Mouse (Mus musculus): ENCODE data around the gene Pttg1ip. TPM values are rescaled to one million over a fixed set of nuclear protein-coding genes. Genes with fewer than 3 reads are reported as not detected.

Pttg1ip gene
- polyA plus RNA-seq, 2 experiments = 117 to 138 TPM

GRCm38 (mm10) chr10:77636234-77636922, 54.9 kb downstream of the Pttg1ip start:
- no peaks in the 10 kb centered on the region for H3K9me3 ChIP-seq (ENCODE audit: control insufficient read depth, low read length)
- TF ChIP-seq POLR2A (IDR thresholded peaks at IDR 0.05; ENCODE audit: borderline replicate concordance, extremely low read depth, insufficient read depth, insufficient read length) = no peak
- DNase-seq (ENCODE audit: low spot score) (no peak), ATAC-seq (ENCODE audit: low FRiP score, low read depth) (no peak)
- H3K4me2 ChIP-seq (replicated peaks; ENCODE audit: low read depth, low read length, severe bottlenecking) = no peak overlapping the region
- H3K27ac ChIP-seq (replicated peaks; ENCODE audit: low read depth, low read length) = no peak overlapping the region
- no peaks in the 10 kb centered on the region for H3K4me1 ChIP-seq (ENCODE audit: control insufficient read depth, insufficient read depth, low read length)
- 92% methylated on average over 7 of the region's 7 CpGs for WGBS
- peaks cover 75% of the 10 kb centered on the region for H3K36me3 ChIP-seq (ENCODE audit: control insufficient read depth, insufficient read depth, low read length)
- no peaks in the 10 kb centered on the region for H3K27me3 ChIP-seq (ENCODE audit: control insufficient read depth, insufficient read depth, low read length)
- no peak overlapping the region for H3K4me3 ChIP-seq (replicated peaks; ENCODE audit: low read length)
- no peak overlapping the region for H3K9ac ChIP-seq (ENCODE audit: low read depth, low read length, severe bottlenecking)

- no peak overlapping the region for H3K9ac ChIP-seq (ENCODE audit: low read depth, low read length, severe bottlenecking)
- 84% methylated on average over 6 of the region's 6 CpGs for WGBS
- H3K4me1 ChIP-seq (ENCODE audit: control insufficient read depth, insufficient read depth, low read length) = no peaks in the 10 kb centered on the region
- H3K27me3 ChIP-seq (ENCODE audit: control insufficient read depth, insufficient read depth, low read length) = no peaks in the 10 kb centered on the region
- H3K4me3 ChIP-seq (replicated peaks; ENCODE audit: low read length) = no peak overlapping the region
- peaks cover 75% of the 10 kb centered on the region for H3K36me3 ChIP-seq (ENCODE audit: control insufficient read depth, insufficient read depth, low read length)
- no peak overlapping the region for H3K27ac ChIP-seq (replicated peaks; ENCODE audit: low read depth, low read length)
- TF ChIP-seq POLR2A (IDR thresholded peaks at IDR 0.05; ENCODE audit: borderline replicate concordance, extremely low read depth, insufficient read depth, insufficient read length) = no peak
- H3K4me2 ChIP-seq (replicated peaks; ENCODE audit: low read depth, low read length, severe bottlenecking) = no peak overlapping the region
- ATAC-seq (ENCODE audit: low FRiP score, low read depth) (no peak), DNase-seq (ENCODE audit: low spot score) (no peak)
- H3K9me3 ChIP-seq (ENCODE audit: control insufficient read depth, low read length) = no peaks in the 10 kb centered on the region
Measured at GRCm38 (mm10) chr10:77638956-77639355, 57.4 kb downstream of the Pttg1ip start.

- H3K27me3 ChIP-seq (ENCODE audit: control insufficient read depth, insufficient read depth, low read length) = no peaks in the 10 kb centered on the region
- DNase-seq (ENCODE audit: low spot score) (no peak), ATAC-seq (ENCODE audit: low FRiP score, low read depth) (no peak)
- TF ChIP-seq POLR2A (IDR thresholded peaks at IDR 0.05; ENCODE audit: borderline replicate concordance, extremely low read depth, insufficient read depth, insufficient read length) = no peak
- H3K4me3 ChIP-seq (replicated peaks; ENCODE audit: low read length) = no peak overlapping the region
- H3K36me3 ChIP-seq (ENCODE audit: control insufficient read depth, insufficient read depth, low read length) = peaks cover 76% of the 10 kb centered on the region
- H3K4me2 ChIP-seq (replicated peaks; ENCODE audit: low read depth, low read length, severe bottlenecking) = no peak overlapping the region
- H3K9me3 ChIP-seq (ENCODE audit: control insufficient read depth, low read length) = no peaks in the 10 kb centered on the region
- WGBS = 84% methylated on average over 7 of the region's 7 CpGs
- no peak overlapping the region for H3K27ac ChIP-seq (replicated peaks; ENCODE audit: low read depth, low read length)
- H3K9ac ChIP-seq (ENCODE audit: low read depth, low read length, severe bottlenecking) = no peak overlapping the region
- no peaks in the 10 kb centered on the region for H3K4me1 ChIP-seq (ENCODE audit: control insufficient read depth, insufficient read depth, low read length)
Measured at GRCm38 (mm10) chr10:77643160-77643559, 61.6 kb downstream of the Pttg1ip start.

- no peak overlapping the region for H3K4me2 ChIP-seq (replicated peaks; ENCODE audit: low read depth, low read length, severe bottlenecking)
- DNase-seq (ENCODE audit: low spot score) (no peak), ATAC-seq (ENCODE audit: low FRiP score, low read depth) (no peak)
- H3K9me3 ChIP-seq (ENCODE audit: control insufficient read depth, low read length) = no peaks in the 10 kb centered on the region
- H3K27ac ChIP-seq (replicated peaks; ENCODE audit: low read depth, low read length) = no peak overlapping the region
- H3K9ac ChIP-seq (ENCODE audit: low read depth, low read length, severe bottlenecking) = no peak overlapping the region
- no peak overlapping the region for H3K4me3 ChIP-seq (replicated peaks; ENCODE audit: low read length)
- H3K36me3 ChIP-seq (ENCODE audit: control insufficient read depth, insufficient read depth, low read length) = peaks cover 58% of the 10 kb centered on the region
- no peak for TF ChIP-seq POLR2A (IDR thresholded peaks at IDR 0.05; ENCODE audit: borderline replicate concordance, extremely low read depth, insufficient read depth, insufficient read length)
- 91% methylated on average over 5 of the region's 5 CpGs for WGBS
- H3K4me1 ChIP-seq (ENCODE audit: control insufficient read depth, insufficient read depth, low read length) = no peaks in the 10 kb centered on the region
- no peaks in the 10 kb centered on the region for H3K27me3 ChIP-seq (ENCODE audit: control insufficient read depth, insufficient read depth, low read length)
Measured at GRCm38 (mm10) chr10:77645571-77645970, 64.1 kb downstream of the Pttg1ip start.

- Histone ChIP-seq H3K9ac (ENCODE audit: low read depth, low read length, severe bottlenecking) (no peak overlapping the region), H3K27me3 (ENCODE audit: control insufficient read depth, insufficient read depth, low read length) (no peaks in the 10 kb centered on the region), H3K9me3 (ENCODE audit: control insufficient read depth, low read length) (no peaks in the 10 kb centered on the region), H3K4me2 (replicated peaks; ENCODE audit: low read depth, low read length, severe bottlenecking) (no peak overlapping the region), H3K4me1 (ENCODE audit: control insufficient read depth, insufficient read depth, low read length) (no peaks in the 10 kb centered on the region), H3K27ac (replicated peaks; ENCODE audit: low read depth, low read length) (no peak overlapping the region), H3K36me3 (ENCODE audit: control insufficient read depth, insufficient read depth, low read length) (peaks cover 41% of the 10 kb centered on the region), H3K4me3 (replicated peaks; ENCODE audit: low read length) (no peak overlapping the region)
- DNase-seq (ENCODE audit: low spot score) (no peak), ATAC-seq (ENCODE audit: low FRiP score, low read depth) (no peak)
- TF ChIP-seq POLR2A (IDR thresholded peaks at IDR 0.05; ENCODE audit: borderline replicate concordance, extremely low read depth, insufficient read depth, insufficient read length) = no peak
- WGBS = 88% methylated on average over 1 of the region's 1 CpGs
Measured at GRCm38 (mm10) chr10:77647461-77647860, 65.9 kb downstream of the Pttg1ip start.

Measured in limb, embryonic 14.5 days (tissue).